Mouse (Mus musculus): ENCODE measurements around the gene Phkg1. TPM values are rescaled to one million over a fixed set of nuclear protein-coding genes. Genes with fewer than 3 reads are reported as not detected.
A peak's percentile ranks its signal among the peaks of the same experiment; 100 is the strongest.
"Not testable (repeated sequence)": the region's sequence is repeated elsewhere in the genome, so short reads cannot be mapped to it uniquely, and the experiment has no call there.

The Phkg1 gene
- 0.10 and 0.26 TPM in 2 replicates for polyA plus RNA-seq (2016; fragmentation: Nextera tagmentation; extraction: Ambion mirVana)

- H3K4me3 ChIP-seq, result no peak within 1 kb of the TSS
Observed at GRCm38 (mm10) chr5:129898449-129898848, at the start of gene Phkg1. Gene Phkg1, minus strand, starts transcription at chr5:129898549.

GRCm38 (mm10) chr5:129947528-129948033 is 49.2 kb upstream of the Phkg1 start:
- peaks cover 10% of the 10 kb centered on the region for H3K4me1 ChIP-seq (replicated peaks)
- 95% methylated on average over 2 of the region's 2 CpGs for whole genome bisulfite sequencing

More at GRCm38 (mm10) chr5:129898449-129898848, at the start of gene Phkg1:
- H3K36me3 ChIP-seq, result peaks cover 10% of the 10 kb centered on the region
- no peaks in the 10 kb centered on the region for H3K9me3 ChIP-seq
- DNase-seq (ENCODE audit: low spot score), result no peak
- H3K4me1 ChIP-seq (replicated peaks), result peaks cover 16% of the 10 kb centered on the region; the same call in 1 of the 2 replicates
- WGBS, result 95% methylated on average over 1 of the region's 1 CpGs
- no peaks in the 10 kb centered on the region for H3K27me3 ChIP-seq (ENCODE audit: insufficient read depth, poor library complexity, severe bottlenecking)
- H3K27ac ChIP-seq, result no peak within 1 kb of the TSS

DNA sequence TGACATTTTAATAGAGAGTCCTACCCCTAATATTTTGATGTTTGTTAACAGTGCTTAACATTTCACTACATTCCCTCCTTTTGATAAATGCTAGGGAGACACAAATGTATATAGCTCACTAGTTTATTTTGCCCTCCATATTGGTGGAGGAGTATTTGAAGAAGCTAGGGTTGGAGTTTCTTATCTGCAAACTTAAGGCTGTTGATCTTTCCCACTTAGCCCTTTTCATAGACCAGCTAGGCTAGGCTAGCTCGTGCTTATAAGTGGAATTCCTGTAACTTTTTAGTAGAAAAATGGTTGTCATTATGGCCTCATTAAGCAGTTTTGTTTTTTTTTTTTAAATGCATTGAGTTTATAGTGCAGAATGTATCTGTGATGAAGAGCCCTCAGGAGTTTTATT is 45.1 kb upstream of the Phkg1 start:
- Histone ChIP-seq H3K9me3 (no peaks in the 10 kb centered on the region), H3K4me1 (replicated peaks) (peaks cover 13% of the 10 kb centered on the region), H3K27me3 (ENCODE audit: insufficient read depth, poor library complexity, severe bottlenecking) (no peaks in the 10 kb centered on the region), H3K36me3 (peaks cover 31% of the 10 kb centered on the region), H3K27ac (no peak overlapping the region), H3K4me3 (no peak overlapping the region)
- 89% methylated on average over 1 of the region's 1 CpGs for WGBS
- DNase-seq (ENCODE audit: low spot score), result no peak

More at GRCm38 (mm10) chr5:129947528-129948033, 49.2 kb upstream of the Phkg1 start:
- H3K36me3 ChIP-seq, result peaks cover 33% of the 10 kb centered on the region
- DNase-seq (ENCODE audit: low spot score), result no peak
- H3K27me3 ChIP-seq (ENCODE audit: insufficient read depth, poor library complexity, severe bottlenecking), result no peaks in the 10 kb centered on the region
- no peaks in the 10 kb centered on the region for H3K9me3 ChIP-seq
- H3K4me3 ChIP-seq, result no peak overlapping the region
- no peak overlapping the region for H3K27ac ChIP-seq

DNA sequence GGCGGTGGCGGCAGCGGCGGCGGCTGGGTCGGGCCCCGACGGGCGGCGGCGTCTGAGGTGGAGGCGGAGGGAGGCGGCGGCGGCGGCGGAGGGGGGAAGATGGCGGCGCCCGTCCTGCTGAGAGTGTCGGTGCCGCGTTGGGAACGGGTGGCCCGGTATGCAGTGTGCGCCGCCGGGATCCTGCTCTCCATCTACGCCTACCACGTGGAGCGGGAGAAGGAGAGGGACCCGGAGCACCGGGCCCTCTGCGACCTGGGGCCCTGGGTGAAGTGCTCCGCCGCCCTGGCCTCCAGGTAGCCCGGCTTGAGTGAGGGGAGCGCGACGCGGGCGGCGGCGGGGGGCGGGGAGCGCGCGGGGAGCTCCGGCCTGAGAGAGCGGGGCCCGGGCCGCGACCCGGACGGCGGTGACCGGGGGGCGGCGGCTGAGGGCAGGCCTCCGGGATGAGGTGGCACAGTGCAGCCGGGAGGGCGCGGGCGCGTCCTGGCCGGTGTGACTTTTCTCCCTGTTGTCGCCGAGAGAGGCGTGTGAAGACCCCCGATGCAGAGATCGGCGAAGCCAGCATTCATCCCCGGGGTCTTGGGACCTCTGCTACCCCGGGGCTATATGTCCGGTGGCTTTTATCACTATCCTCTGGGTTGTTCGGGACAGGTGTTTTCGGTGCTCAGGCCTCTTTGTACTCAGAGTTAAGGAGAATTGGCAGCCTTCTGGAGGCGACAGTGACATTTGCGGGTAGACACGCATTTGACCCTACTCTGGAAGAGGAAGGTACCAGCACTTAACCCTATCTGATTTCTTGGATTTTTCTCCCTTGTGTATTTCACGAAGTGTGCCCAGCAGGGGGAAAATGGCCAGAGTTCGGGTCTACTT is 44.0 kb upstream of the Phkg1 start:
- H3K4me3 ChIP-seq, result peak overlapping the region; percentile 96
- H3K9me3 ChIP-seq; H3K27me3 ChIP-seq (ENCODE audit: insufficient read depth, poor library complexity, severe bottlenecking): not testable (repeated sequence)
- WGBS, result under 1% methylated on average over 53 of the region's 82 CpGs
- H3K36me3 ChIP-seq, result peaks cover 22% of the 10 kb centered on the region
- DNase-seq (ENCODE audit: low spot score), result peak; percentile 49
- peak overlapping the region; percentile 93 for H3K27ac ChIP-seq
- H3K4me1 ChIP-seq (replicated peaks), result peaks cover 13% of the 10 kb centered on the region

DNA sequence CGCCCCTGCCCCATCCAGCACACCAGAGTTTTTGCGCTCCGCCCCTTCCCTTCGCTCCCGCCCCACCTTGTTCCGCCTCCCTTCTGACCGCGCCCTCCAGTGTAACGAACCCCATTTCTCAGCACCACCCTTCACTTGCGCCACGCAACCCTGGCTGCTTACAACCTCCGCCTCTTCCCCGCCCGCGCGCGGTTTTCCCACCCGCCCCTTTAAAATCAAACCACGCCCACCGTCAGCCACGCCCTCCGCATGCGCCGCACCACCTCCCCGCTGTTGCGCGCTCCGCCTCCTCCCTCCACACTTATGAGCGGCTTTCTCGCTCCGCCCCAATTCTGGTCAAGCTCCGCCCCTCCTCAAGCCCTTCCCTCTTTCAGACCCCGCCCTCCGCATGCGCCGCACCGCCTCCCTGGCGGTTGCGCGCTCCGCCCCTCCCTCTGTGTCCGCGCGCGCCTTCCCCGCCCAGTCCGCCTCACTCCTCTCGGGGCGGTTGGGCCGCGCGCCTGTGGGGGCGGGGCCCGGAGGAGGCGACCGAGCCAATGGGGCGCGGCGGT is 43.2 kb upstream of the Phkg1 start, which contains the start of gene Vkorc1l1:
TSS of gene Vkorc1l1 (plus strand) at position 476 of the 551 bp plus-strand sequence.
- H3K9me3 ChIP-seq, result no peaks in the 10 kb centered on the region
- H3K4me3 ChIP-seq, result peak within 1 kb of the TSS; percentile 96
- H3K27me3 ChIP-seq (ENCODE audit: insufficient read depth, poor library complexity, severe bottlenecking), result no peaks in the 10 kb centered on the region
- WGBS, result under 1% methylated on average over 59 of the region's 59 CpGs
- peaks cover 17% of the 10 kb centered on the region for H3K36me3 ChIP-seq
- peak within 1 kb of the TSS; percentile 93 for H3K27ac ChIP-seq
- peaks cover 13% of the 10 kb centered on the region for H3K4me1 ChIP-seq (replicated peaks)
- peak; percentile 99 for DNase-seq (ENCODE audit: low spot score)

DNA sequence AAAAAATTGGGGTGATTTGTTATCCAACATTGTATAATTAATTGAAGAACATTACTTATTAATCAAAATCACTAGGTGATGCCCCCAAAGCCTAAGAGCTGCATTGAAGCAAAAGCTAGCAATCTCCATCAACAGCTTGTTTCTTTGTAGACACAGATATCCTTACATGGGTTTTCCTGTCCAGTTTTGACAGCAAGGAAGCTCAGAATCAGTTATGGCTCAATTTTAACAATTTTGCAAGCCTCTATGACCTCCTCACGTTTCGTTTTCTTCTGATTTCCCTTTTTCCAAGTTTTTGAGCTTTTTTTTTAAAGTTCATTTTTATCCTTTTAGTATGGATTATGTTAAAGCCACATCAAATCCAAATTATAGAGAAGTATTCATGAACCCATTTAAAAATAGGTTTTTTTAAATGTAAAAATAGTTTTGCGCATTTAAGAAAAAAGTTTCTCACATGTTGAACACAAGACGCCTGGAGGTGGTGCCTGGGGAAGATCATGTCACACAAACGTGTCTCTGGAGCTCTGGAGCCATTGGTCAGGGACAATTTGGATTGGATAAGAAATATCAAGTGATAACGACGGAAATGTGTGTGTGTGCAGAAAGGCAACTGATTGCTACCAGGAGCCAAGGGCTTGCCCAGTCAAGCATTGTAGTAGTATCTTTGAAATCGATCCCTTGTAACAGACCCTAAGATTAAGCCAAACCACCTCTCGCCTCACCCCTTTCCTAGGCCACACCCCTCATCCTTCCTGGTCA is 42.6 kb upstream of the Phkg1 start:
- no peaks in the 10 kb centered on the region for H3K27me3 ChIP-seq (ENCODE audit: insufficient read depth, poor library complexity, severe bottlenecking)
- peak overlapping the region; percentile 96 for H3K4me3 ChIP-seq
- peak overlapping the region; percentile 82 for H3K27ac ChIP-seq
- WGBS, result 9% methylated on average over 9 of the region's 9 CpGs
- H3K4me1 ChIP-seq (replicated peaks), result peaks cover 13% of the 10 kb centered on the region
- peaks cover 13% of the 10 kb centered on the region for H3K36me3 ChIP-seq
- no peak for DNase-seq (ENCODE audit: low spot score)
- no peaks in the 10 kb centered on the region for H3K9me3 ChIP-seq

- DNase-seq (ENCODE audit: low spot score), result no peak
- Histone ChIP-seq H3K9me3 (no peaks in the 10 kb centered on the region), H3K4me3 (no peak overlapping the region), H3K36me3 (peaks cover 8% of the 10 kb centered on the region), H3K4me1 (replicated peaks) (peaks cover 13% of the 10 kb centered on the region), H3K27ac (no peak overlapping the region), H3K27me3 (ENCODE audit: insufficient read depth, poor library complexity, severe bottlenecking) (no peaks in the 10 kb centered on the region)
- 73% methylated on average over 2 of the region's 2 CpGs for WGBS
Observed at GRCm38 (mm10) chr5:129940281-129940680, 41.9 kb upstream of the Phkg1 start.

GRCm38 (mm10) chr5:129936941-129937340 is 38.6 kb upstream of the Phkg1 start:
- Histone ChIP-seq H3K27me3 (ENCODE audit: insufficient read depth, poor library complexity, severe bottlenecking) (no peaks in the 10 kb centered on the region), H3K4me1 (replicated peaks) (peaks cover 3% of the 10 kb centered on the region; the same call in 1 of the 2 replicates), H3K9me3 (no peaks in the 10 kb centered on the region), H3K4me3 (no peak overlapping the region), H3K27ac (no peak overlapping the region), H3K36me3 (no peaks in the 10 kb centered on the region)
- 52% methylated on average over 4 of the region's 4 CpGs for WGBS
- no peak for DNase-seq (ENCODE audit: low spot score)

- 57% methylated on average over 9 of the region's 9 CpGs for WGBS
- no peak for DNase-seq (ENCODE audit: low spot score)
- Histone ChIP-seq H3K4me1 (replicated peaks) (0 out of 2 replicates have a peak, but pooled peaks cover 3% of the 10 kb centered on the region), H3K27me3 (ENCODE audit: insufficient read depth, poor library complexity, severe bottlenecking) (no peaks in the 10 kb centered on the region), H3K9me3 (no peaks in the 10 kb centered on the region), H3K36me3 (no peaks in the 10 kb centered on the region), H3K27ac (no peak overlapping the region), H3K4me3 (no peak overlapping the region)
Observed at GRCm38 (mm10) chr5:129929924-129930855, 31.8 kb upstream of the Phkg1 start.

DNA sequence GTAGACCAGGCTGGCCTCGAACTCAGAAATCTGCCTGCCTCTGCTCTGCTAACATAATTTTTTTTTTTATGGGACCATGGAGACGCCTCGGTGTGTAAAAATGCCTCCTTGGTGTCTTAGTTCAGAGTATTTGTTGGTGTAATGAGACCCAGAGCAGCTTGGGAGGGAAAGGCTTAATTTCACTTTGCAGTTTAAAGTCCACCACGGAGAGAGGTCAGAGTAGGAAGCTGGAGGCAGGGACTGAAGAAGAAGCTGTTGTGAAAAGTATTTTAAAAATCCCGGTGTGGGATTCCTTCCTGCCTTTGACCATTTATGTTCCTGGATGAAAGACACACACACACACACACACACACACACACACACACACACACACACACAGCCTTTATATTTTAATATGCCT is 27.6 kb upstream of the Phkg1 start:
- H3K4me3 ChIP-seq, result no peak overlapping the region
- 0 out of 2 replicates have a peak, but pooled peaks cover 3% of the 10 kb centered on the region for H3K4me1 ChIP-seq (replicated peaks)
- no peaks in the 10 kb centered on the region for H3K9me3 ChIP-seq
- 77% methylated on average over 5 of the region's 5 CpGs for WGBS
- no peak for DNase-seq (ENCODE audit: low spot score)
- no peaks in the 10 kb centered on the region for H3K27me3 ChIP-seq (ENCODE audit: insufficient read depth, poor library complexity, severe bottlenecking)
- no peaks in the 10 kb centered on the region for H3K36me3 ChIP-seq
- no peak overlapping the region for H3K27ac ChIP-seq

DNA sequence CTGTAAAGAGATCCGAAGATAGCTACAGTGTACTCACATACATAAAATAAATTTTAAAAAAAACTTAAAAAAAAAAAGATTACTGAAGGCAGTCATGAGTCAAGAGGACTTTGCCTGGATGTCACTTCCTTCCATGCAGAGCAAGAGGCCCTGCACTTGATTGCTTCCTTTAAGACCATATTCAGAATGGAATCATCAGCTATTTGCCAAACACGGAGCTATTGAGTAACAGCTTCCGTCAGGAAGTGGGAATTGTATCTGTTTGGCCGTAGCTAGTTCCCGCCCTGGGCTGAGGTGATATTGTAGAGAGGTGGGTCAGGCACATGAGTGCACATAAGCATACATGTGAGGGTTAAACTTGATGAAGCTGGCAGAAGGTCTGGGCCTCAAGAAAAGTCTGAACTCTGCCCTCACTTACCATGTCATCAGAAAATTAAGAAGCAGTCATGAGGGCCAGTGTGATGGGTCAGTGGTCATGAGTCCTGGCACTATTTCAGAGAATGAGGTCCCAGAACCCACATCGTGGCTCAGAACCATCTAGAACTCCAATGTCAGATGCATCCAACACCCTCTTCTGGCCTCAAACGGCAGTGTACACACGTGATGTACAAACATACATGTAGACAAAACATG is 26.6 kb upstream of the Phkg1 start:
- Histone ChIP-seq H3K27me3 (ENCODE audit: insufficient read depth, poor library complexity, severe bottlenecking) (no peaks in the 10 kb centered on the region), H3K4me3 (no peak overlapping the region), H3K27ac (no peak overlapping the region), H3K36me3 (no peaks in the 10 kb centered on the region), H3K4me1 (replicated peaks) (no peaks in the 10 kb centered on the region), H3K9me3 (no peaks in the 10 kb centered on the region)
- WGBS, result 88% methylated on average over 8 of the region's 8 CpGs
- no peak for DNase-seq (ENCODE audit: low spot score)
